Mouse (Mus musculus): ENCODE measurements around the gene Trmt1.

Gene Trmt1

DNA sequence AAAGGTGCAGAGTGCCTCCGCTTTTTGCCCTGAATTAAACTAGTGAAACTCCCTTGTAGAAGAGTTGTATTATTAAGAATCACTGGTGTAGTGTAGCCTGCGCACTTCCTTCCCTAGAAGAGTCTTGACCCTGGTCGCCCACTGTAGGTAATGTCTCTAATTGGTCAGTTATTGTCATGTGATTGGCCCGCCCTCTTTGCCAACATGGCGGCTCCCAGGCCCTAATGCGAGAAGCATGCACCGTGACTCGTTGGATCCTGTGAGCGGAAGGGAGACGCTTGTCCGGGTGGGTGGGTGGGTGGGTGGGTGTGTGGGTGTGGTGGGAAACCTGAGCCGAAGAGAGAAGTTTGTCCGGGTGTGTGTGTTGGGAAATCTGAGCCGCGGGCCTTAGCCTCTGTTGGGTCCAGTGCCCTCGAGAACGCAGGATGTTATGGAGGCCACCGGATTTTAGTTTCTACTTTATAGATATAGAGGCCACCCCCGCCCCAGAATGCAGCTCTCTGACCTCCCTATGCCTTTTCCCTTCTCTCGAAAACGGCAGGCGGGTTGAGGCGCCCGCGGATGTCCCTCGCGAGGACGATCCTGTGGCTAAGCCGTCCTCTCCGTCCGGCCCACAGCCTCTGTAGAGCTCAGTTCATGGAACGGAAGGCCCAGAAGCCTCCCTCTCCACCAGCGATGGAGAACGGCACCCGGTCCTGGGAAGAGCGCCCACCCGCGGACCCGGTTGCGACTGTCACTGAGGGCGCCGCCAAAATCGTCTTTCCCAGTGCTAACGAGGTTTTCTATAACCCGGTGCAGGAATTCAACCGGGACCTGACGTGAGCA lies 3.2 kb downstream of the Trmt1 start:
- DNase-seq (ENCODE audit: low read depth, low spot score): peak; percentile 95

- no peak for DNase-seq (ENCODE audit: low read depth, low spot score)
Measured at GRCm38 (mm10) chr8:84693332-84693731, 7.2 kb downstream of the Trmt1 start.

DNA sequence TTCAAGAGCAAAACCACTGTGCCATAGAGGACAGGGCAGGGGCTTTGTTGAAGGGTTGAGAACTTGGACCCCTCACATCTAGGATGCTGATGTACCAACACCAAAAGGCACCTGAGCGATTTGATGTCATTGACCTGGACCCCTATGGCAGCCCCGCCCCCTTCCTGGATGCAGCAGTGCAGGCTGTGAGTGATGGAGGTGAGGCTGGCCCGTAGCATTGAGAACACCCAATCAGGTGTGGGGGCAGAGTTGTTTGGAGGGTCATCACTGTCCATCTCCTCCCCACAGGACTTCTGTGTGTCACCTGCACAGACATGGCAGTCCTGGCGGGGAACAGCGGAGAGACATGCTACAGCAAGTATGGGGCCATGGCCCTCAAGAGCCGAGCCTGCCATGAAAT lies 9.0 kb downstream of the Trmt1 start:
- no peak for DNase-seq (ENCODE audit: low read depth, low spot score)

DNA sequence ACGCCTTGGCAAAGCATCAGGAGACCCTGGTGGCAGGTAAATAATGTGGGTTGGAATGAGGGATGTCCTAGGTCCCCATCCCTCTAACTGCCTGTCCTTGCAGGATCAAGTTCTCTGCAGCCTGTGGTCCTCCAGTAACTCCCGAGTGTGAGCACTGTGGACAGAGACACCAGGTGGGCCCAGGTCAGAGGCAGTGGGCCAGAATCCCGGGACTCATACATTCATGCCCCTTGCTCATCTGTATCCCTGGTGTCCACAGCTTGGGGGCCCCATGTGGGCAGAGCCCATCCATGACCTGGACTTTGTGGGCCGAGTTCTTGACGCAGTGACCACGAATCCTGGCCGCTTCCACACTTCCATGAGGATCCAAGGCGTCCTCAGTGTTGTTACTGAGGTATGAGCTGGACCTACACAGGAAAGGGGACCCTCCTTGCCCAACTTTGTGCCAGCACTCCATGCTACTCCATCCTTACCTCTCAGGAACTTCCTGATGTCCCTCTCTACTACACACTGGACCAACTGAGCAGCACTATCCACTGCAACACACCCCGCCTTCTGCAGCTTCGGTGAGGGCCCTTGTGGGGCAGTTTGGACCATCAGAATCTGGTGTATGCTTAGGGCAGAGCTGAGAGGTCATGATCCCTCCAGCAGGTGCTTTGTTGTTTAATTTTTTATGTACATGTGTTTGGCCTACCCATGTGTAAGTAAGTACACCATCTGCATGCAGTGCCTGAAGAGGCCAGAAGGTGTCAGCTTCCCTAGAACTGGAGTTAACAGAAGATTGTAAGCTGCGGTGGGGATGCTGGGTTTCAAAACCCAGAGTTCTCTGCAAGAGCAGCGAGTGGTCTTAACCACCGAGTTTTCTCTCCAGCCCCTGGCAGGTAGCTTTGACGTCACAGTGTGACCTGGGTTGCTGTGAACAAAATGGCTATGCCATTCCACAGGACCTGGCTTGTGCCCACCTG lies 11.3 kb downstream of the Trmt1 start:
- peak; percentile 75 for DNase-seq (ENCODE audit: low read depth, low spot score)

DNA sequence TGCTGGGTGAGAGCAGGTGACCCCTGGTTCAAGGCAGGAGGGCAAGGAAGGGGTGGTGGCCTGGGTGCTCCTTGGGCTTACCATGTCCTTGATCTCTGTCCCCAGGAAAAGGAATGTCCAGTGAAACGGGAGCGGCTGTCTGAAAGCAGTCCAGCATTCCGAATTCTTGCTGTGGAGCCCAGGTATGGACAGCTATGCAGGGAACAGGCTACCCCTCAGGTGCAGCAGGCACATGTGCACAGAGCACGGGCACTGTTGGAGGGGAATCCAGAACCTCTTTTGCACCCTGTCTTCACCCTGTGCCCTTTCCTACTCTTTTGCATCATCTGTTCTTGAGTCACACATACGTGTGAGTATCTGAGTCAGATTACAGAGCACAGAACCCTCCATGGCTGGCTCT lies 12.2 kb downstream of the Trmt1 start:
- no peak for DNase-seq (ENCODE audit: low read depth, low spot score)

DNA sequence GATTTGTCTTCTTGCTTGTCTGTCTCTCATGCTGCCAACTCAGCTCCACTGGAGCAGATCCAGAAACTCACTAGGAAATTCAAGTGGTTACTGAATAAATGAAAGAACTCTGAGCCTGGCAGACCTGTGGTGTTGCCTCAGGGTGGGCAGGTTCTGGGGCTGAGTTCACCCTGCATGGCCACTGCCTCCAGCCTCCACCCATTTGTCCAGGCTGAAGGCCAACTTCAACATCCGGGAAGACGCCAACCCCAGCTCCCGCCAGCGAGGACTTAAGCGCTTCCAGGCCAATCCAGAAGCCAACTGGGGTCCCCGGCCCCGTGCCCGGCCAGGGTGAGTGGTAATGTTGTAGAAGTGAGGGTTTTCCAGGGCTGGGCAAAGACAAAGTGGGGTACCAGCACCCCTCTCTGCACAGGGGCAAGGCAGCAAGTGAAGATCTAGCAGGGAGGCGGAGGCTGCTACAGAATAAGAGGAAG lies 12.9 kb downstream of the Trmt1 start:
- DNase-seq (ENCODE audit: low read depth, low spot score): no peak

- peak; percentile 87 for DNase-seq (ENCODE audit: low read depth, low spot score)
Measured at GRCm38 (mm10) chr8:84699861-84700322, 13.8 kb downstream of the Trmt1 start.

- no peak for DNase-seq (ENCODE audit: low read depth, low spot score)
Measured at GRCm38 (mm10) chr8:84700526-84700925, 14.4 kb downstream of the Trmt1 start.

DNA sequence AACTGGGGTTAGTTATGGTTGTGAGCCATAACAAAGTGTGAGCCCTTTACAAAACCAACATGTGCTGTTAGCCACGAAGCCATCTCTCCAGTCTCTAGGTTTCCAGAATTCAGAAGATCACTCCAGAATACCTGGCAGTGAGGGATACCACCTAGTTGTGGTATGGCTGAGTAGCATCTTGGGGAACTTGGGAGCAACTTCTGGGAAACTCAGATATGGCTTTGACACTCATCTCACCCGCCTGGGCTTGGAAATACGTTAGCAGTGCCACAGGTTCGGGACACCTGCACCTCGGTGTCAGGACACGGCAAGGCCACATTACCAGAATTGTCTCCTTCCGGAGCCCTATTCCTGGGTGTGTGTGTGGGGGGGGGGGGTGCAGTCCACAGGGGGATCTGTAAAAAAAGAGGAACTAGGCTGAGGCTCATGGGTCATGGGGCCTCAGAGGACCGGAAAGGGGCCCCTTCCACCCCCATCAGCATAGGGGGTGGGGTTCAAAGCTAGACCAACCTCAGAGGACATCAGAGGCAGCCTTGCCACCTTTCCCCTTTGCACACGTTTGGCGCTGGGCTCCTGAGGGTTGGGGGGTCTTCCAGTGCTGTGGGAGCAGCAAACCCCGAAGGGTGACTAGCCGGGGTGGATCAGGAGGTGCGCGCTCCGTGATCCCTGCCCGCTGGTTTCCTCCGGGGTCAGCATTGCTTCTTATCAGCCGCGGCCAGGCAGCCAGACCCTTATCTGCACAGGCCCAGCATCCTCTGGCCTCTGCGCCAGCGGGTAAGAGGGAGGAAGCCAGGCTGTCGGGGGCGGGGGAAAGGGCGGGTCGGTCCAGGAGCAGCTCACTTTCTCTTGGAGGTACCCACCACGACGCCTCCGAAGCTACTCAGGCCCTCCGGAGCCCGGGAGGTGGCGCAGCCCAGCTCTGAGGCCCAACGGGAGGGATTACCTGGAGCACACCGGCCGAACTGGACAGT lies 15.1 kb downstream of the Trmt1 start, which contains the start of gene Lyl1:
Gene Lyl1, plus strand, starts transcription at position 517 of the 971 bp plus-strand sequence.
- peak; percentile 63 for DNase-seq (ENCODE audit: low read depth, low spot score)

GRCm38 (mm10) chr8:84702561-84702960 lies 16.5 kb downstream of the Trmt1 start:
- DNase-seq (ENCODE audit: low read depth, low spot score): no peak

DNA sequence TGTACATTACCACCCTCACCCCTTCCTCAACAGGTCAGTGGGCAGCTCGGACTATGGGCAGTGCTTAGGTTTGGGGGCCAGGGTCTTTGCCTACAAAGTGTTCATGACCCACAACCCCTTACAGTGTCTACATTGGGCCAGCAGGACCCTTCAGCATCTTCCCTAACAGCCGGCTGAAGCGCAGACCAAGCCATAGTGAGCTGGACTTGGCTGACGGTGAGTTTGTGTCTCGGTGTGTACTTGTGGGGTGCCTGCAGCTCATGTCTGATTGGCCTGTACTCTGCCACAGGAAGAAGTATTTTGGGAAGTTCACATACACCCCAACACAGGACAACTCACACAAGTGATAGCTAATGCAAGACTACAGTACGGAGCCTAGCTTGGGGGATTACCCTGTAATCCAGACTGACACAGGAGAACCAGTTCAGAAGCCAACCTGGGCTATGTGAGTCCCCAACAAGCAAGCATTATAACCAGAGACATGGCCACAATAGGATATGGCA lies 16.9 kb downstream of the Trmt1 start:
- no peak for DNase-seq (ENCODE audit: low read depth, low spot score)

GRCm38 (mm10) chr8:84703466-84704249 lies 17.6 kb downstream of the Trmt1 start:
- DNase-seq (ENCODE audit: low read depth, low spot score): no peak

- peak; percentile 96 for DNase-seq (ENCODE audit: low read depth, low spot score)
Measured at GRCm38 (mm10) chr8:84704356-84704755, 18.2 kb downstream of the Trmt1 start.

- DNase-seq (ENCODE audit: low read depth, low spot score): peak; percentile 59
Measured at GRCm38 (mm10) chr8:84704867-84705831, 19.0 kb downstream of the Trmt1 start.

DNA sequence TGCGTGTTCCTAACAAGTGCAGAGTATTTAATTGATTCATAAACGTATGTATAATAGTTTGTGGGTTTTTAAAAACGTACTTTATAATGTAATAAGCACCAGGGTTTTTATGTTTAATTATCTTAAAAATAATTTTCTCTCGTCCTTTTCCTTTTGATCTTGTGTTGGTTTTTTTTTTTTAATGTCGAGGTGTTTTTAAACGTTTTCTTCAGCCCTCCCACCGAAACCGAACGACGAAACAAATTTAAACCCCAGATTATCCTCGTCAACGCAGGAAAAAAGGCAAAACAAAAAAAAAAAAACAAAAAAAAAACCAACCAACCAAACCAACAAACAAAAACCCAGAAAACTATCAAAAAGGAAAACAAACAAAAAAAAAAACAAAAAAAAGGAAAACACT lies 19.9 kb downstream of the Trmt1 start:
- no peak for DNase-seq (ENCODE audit: low read depth, low spot score)

DNA sequence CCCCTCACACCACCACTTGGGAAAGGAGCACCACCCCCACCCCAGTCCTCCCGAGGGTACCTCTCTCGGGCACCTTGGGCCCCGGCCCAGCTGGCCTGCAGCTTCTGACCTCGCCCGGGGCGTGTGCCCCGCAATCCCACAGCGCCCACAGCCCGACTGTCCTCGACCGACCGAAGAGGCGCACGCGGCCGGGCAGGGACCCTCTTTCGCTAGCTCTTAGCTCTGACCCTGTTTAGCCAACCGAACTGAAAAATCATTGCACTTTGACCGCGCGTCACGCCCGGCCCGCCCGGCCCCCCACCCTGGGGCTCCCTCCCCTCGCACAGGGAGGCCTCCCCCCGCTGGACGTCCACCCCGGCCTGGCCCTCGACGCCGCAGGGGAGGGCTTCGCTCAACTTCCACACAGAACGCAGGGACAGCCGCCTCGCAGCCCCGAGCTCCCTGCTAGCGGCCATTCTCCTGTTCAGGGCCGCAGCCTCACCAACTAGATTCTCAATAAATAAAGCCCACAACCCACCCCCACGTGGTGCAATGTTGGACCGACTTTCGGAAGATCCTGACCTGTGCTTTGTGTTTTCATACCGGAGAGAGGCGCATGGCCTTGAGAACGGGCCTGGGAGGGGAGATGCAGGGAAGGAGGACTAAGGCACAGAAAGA lies 20.6 kb downstream of the Trmt1 start:
- DNase-seq (ENCODE audit: low read depth, low spot score): no peak

DNA sequence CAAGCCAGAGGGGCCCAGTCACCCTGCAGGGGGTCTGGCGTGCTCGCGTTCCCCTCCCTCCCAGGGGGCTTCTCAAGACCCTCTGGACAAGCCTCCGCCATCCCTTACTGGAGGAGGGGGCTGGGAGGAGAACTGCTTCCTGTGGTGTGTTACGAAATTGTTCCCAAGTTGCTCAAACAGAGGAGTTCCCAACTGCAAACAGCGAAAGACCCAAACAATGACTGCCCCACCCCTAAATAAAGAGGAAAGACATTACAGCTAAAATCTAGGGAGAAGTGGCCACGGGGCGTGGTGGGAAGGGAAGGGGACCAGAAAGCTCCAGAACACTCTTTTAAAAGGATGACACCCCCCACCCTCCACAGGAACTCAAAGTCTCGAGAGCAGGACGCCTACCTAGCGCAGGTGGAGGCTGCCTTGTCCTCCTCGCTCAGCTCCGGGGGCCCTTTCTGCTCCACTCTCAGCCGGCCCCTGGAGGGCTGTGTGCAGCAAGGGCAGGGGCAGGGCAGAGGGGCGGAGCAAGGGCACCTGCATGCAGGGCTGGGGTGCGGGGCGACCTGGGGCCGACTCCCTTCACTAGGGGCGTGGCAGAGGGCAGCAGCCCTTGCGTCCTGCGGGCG lies 21.3 kb downstream of the Trmt1 start:
- no peak for DNase-seq (ENCODE audit: low read depth, low spot score)

- no peak for DNase-seq (ENCODE audit: low read depth, low spot score)
Measured at GRCm38 (mm10) chr8:84708071-84708541, 22.0 kb downstream of the Trmt1 start.

Data from ZHBTc4 (cell line).